Mouse (Mus musculus) right cerebral cortex, postnatal 14 days (tissue): ENCODE measurements around the gene Srp54a.
"Not testable (repeated sequence)": the region's sequence is repeated elsewhere in the genome, so short reads cannot be mapped to it uniquely, and the experiment has no call there.

ENCODE experiments used
- DNase-seq: peaks from one replicate; pipeline ENCODE4 v3.0.0; 2022

Srp54a gene

DNA sequence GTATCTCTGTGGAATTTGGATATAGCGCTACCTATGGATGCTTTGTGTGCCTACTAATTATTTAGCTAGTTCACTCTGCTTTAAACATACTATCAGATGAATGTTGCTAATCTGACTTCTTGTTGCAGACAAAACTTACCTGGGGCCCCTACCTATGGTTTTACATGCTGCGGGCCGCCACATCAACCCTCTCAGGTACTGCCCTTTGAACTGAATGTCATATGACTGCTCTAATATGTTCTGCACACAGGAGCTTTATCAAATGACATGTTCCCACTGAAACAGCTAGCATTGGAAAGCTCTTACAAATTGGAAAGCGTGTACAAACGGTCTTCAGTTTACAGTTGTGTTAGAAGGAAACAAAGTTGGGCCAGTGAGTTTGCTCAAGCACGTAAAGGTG is 55.5 kb downstream of the Srp54a start:
- DNase-seq = not testable (repeated sequence)

DNA sequence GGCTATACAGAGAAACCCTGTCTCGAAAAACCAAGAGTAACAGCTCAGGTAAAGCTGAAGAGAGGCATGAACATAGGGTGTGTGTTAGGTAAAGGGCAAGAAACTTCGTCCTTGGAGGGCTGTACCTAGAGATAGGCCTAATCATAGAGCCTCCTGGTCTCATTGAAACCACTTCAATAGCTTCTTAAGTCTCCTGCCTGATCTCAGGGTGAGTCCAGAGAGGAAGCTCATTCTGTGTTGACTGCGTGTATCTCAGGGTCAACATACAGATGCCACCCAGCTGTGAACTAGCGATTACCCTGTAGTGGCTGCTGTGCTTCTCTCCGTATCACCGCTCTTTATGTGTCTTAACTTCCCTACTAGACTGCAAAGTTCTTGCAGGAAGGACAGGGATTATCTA is 57.8 kb downstream of the Srp54a start:
- not testable (repeated sequence) for DNase-seq

DNA sequence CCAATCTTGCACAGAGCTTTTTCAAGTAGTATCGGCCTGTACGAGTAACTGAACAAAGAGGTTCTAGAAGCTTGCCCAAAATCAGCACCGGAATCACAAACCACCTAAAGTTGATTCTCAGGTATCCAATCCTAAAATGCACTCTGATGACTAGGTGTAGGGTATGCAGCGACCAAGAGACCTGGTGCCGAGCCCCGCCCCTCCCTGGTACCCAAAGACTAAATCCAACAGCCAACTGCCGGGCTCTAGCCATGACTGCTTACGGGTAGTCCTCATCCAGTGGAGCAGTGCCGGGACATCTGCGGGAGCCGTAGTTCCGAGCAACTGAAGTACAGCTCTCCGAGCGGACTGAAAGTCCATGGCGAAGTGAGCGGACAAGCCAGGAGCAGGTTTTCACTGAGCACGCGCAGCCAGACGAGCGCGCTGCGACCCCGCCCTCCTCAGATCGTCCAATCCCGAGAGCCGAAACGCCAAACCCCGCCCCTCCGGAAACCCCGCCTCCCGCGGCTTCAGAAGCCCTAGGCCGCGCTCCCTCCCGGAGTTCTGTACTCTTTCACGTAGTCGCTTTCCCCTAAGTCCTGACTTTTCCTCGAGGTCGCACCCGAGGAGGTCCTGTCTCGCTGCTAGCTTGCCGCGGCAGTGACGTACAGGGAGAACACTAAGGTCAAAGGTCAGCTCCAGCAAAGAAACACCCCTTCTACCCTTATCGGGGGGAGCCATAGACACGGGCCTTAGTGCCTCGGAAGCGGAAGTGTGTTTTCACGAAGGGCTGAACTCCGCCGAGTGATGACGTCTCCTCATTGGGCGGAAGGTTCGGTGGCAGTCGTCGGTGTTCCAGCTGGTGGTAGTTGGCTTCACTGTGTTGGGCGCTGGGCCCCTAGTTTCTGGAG is 74.7 kb downstream of the Srp54a start, which contains the start of gene Srp54b:
TSS of gene Srp54b (plus strand) at position 546 of the 890 bp plus-strand sequence.
- not testable (repeated sequence) for DNase-seq

DNA sequence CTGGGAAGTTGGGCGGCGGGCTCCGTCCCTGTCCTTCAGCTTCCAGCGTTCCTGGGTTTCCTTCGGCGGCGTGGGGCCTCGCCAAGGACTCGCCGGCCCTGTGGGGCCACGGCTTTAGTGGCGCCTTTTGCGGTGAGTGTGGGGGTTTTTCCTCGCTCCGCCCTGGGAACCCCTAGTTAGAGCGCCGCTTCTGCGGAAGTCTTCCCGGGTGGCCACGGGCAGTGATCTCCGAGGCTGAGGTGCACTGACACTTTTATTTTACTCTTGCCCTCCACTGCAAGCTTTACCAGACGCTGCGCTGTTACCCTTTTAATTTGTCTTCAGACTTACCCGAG is 75.4 kb downstream of the Srp54a start:
- DNase-seq = not testable (repeated sequence)
